In the genomic region with DNA sequence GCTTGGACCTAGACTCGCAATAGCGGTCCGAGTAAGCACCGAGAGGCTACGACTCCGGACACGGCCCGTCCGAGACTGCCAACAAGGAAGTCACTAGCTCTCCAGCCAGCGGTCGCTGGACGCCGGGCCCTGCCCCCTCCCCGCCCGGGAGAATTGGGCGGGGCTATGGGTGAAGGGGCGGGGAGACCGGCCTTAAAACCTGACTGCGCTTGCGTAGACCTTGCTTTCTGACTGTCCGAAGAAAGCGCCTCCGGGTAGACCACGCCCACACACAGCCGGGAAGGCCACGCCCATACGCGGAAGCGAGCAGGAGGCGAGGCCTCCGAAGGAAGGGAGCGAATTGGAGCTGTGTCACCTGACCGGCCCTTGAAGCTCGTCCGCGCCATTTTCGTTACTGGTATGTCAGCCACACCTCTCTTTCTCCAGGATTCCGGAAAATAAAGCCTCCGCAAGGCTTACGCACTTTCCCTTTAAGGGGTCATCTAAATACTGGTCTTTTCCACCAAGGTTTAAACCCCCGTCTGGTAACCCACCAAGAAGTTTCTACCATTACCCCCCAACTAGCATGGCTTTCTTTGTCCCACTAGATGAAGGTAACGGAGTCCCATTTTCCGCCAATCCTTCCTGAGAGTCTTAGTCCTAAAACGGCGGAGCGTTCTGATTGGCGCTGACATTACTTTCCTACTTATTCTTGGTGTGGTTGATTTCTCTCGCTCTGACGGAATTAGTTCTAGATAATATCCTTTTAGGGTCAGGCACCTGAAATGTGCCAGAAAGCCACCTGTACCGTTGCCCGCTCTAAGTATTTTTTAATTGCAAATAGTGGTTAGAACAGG, we compare ENCODE assay signal across 8 mouse cellular contexts. TPM values are rescaled to one million over a fixed set of nuclear protein-coding genes. Genes with fewer than 3 reads are reported as not detected.
DNase-seq lines count a peak whose midpoint lies in the region; ATAC-seq and TF ChIP-seq lines count a peak whose summit lies in the region.

A gene (minus strand): TSS at position 141 of the 836 bp plus-strand sequence.

- H3K9me3 ChIP-seq in ES-Bruce4 (replicated peaks; ENCODE audit: control insufficient read depth, insufficient read depth, low read length, poor library complexity, severe bottlenecking): no peaks in the 10 kb centered on the region
- H3K9me3 ChIP-seq in forebrain, embryonic 14.5 days (replicated peaks; ENCODE audit: control insufficient read depth, low read length): no peaks in the 10 kb centered on the region
- H3K9me3 ChIP-seq in neural tube, embryonic 15.5 days (replicated peaks): no peaks in the 10 kb centered on the region

- no peaks in the 10 kb centered on the region for H3K4me1 ChIP-seq in ES-Bruce4 (ENCODE audit: control insufficient read depth, insufficient read depth, low read length)
- 0 out of 2 replicates have a peak, but pooled peaks cover 3% of the 10 kb centered on the region for H3K4me1 ChIP-seq in forebrain, embryonic 14.5 days (ENCODE audit: control insufficient read depth, insufficient read depth, low read length)
- peaks cover 23% of the 10 kb centered on the region for H3K4me1 ChIP-seq in neural tube, embryonic 15.5 days

- under 1% methylated on average over 51 of the region's 51 CpGs for WGBS in forebrain, embryonic 14.5 days
- under 1% methylated on average over 51 of the region's 51 CpGs for WGBS in neural tube, embryonic 15.5 days

- peak within 1 kb of the TSS; percentile 80 for H3K27ac ChIP-seq in ES-Bruce4 (ENCODE audit: insufficient read depth, low read length)
- H3K27ac ChIP-seq in forebrain, embryonic 14.5 days (ENCODE audit: low read depth, low read length): no peak within 1 kb of the TSS
- H3K27ac ChIP-seq in neural tube, embryonic 15.5 days (replicated peaks): peak within 1 kb of the TSS; percentile 89

- peak; percentile 77; the same call in 1 of the 2 replicates for TF ChIP-seq EP300 in ES-Bruce4 (IDR thresholded peaks at IDR 0.05; ENCODE audit: insufficient read depth, low read depth, low read length)

- peak within 1 kb of the TSS; percentile 75 for H3K4me2 ChIP-seq in forebrain, embryonic 14.5 days (ENCODE audit: low read length)
- peak within 1 kb of the TSS; percentile 73 for H3K4me2 ChIP-seq in neural tube, embryonic 15.5 days

- H3K27me3 ChIP-seq in ES-Bruce4 (ENCODE audit: control insufficient read depth, insufficient read depth, low read length, poor library complexity, severe bottlenecking): no peaks in the 10 kb centered on the region
- peaks cover 48% of the 10 kb centered on the region for H3K27me3 ChIP-seq in forebrain, embryonic 14.5 days (replicated peaks; ENCODE audit: control insufficient read depth, insufficient read depth, low read length)
- H3K27me3 ChIP-seq in neural tube, embryonic 15.5 days (replicated peaks): no peaks in the 10 kb centered on the region

- intact Hi-C loops in heart, postnatal 14 days (cut with DNase I): no loop called here

- H3K4me3 ChIP-seq in ES-Bruce4 (ENCODE audit: low read depth, low read length): peak within 1 kb of the TSS; percentile 90
- H3K4me3 ChIP-seq in forebrain, embryonic 14.5 days (ENCODE audit: low read depth, low read length): peak within 1 kb of the TSS; percentile 47
- peak within 1 kb of the TSS; percentile 66 for H3K4me3 ChIP-seq in neural tube, embryonic 15.5 days (replicated peaks)

- no peaks in the 10 kb centered on the region for H3K36me3 ChIP-seq in ES-Bruce4 (ENCODE audit: control insufficient read depth, insufficient read depth, low read length, poor library complexity, severe bottlenecking)
- H3K36me3 ChIP-seq in forebrain, embryonic 14.5 days (ENCODE audit: control insufficient read depth, insufficient read depth, low read length): no peaks in the 10 kb centered on the region
- no peaks in the 10 kb centered on the region for H3K36me3 ChIP-seq in neural tube, embryonic 15.5 days

- H3K9ac ChIP-seq in ES-Bruce4 (ENCODE audit: low read depth, poor library complexity, severe bottlenecking): peak within 1 kb of the TSS; percentile 76
- H3K9ac ChIP-seq in forebrain, embryonic 14.5 days (ENCODE audit: low read length): peak within 1 kb of the TSS; percentile 46; the same call in 1 of the 2 replicates
- peak within 1 kb of the TSS; percentile 62 for H3K9ac ChIP-seq in neural tube, embryonic 15.5 days (replicated peaks)

- ATAC-seq in cerebellum, adult (ENCODE audit: insufficient number of reproducible peaks, low FRiP score, low TSS enrichment): peak; percentile 94
- peak; percentile 98 for ATAC-seq in forebrain, embryonic 14.5 days
- ATAC-seq in neural tube, embryonic 15.5 days (ENCODE audit: low FRiP score): peak; percentile 97

- peak; percentile 26 for TF ChIP-seq POLR2A in ES-Bruce4 (IDR thresholded peaks at IDR 0.05; ENCODE audit: insufficient read depth, low read length)

- TF ChIP-seq CTCF in ES-Bruce4 (IDR thresholded peaks at IDR 0.05; ENCODE audit: low read depth, low read length): no peak

- DNase-seq in forebrain, embryonic 14.5 days (ENCODE audit: low spot score): peak; percentile 98
- peak; percentile 98 to 99 for DNase-seq in heart, postnatal 14 days
- DNase-seq in layer of hippocampus, adult 11-12 months (ENCODE audit: low spot score): peak; percentile 99
- peak; percentile 100 for DNase-seq in lung, adult 18-20 months
- DNase-seq in testis, postnatal 14 days (ENCODE audit: low spot score): peak; percentile 100

RNA-seq across cellular contexts. Expression of the gene that starts here (rescaled TPM):
- polyA plus RNA-seq in ES-Bruce4 (2011; ENCODE audit: insufficient read depth, insufficient read length, low read depth, missing spikeins): 42.9 and 43.0 TPM in 2 replicates
- 5.7 and 7.3 TPM in 2 replicates for polyA plus RNA-seq in forebrain, embryonic 14.5 days (2014; fragmentation: Nextera tagmentation; extraction: Ambion mirVana)
- total RNA-seq in heart, postnatal 14 days (2021): 10 to 100 TPM in 1 of 2 experiments, 1 to 10 TPM in 1; 7.3 to 10.4 TPM
- polyA plus RNA-seq in neural tube, embryonic 15.5 days (2015; fragmentation: Nextera tagmentation; extraction: Ambion mirVana): 29.5 and 30.1 TPM in 2 replicates
